Comparison of ENCODE assay signal across 30 mouse cellular contexts in the genomic region with DNA sequence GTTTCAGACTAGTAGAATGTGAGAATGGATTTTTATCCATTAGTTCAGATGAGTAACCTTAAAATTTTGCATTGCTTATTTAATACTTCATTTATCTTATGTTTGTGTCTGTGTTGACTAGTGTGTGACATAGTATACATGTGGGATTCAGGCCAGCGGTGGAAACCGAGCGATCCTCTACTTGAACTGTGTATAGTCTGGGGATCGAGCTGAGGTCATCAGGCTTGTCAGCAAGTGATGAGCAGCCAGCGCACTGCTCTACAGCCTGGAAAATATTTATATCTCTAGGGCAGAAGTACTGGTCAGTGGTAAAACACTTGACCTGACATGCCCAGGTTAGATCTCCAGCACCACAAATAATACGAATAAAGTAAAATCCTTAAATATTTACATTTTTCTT. TPM values are rescaled to one million over a fixed set of nuclear protein-coding genes. Genes with fewer than 3 reads are reported as not detected.
DNase-seq lines count a peak whose midpoint lies in the region; ATAC-seq and TF ChIP-seq lines count a peak whose summit lies in the region.
"Had no signal": no experiment of that assay in that cellular context is flagged by ENCODE, and none has a peak within 500 bp of the region (broad histone marks: within the 10 kb centered on the region; RNA-seq: fewer than 3 reads in every experiment).

No protein-coding gene starts in this region.

- no peak overlapping the region for H3K9ac ChIP-seq in heart, embryonic 15.5 days
- no peak overlapping the region for H3K9ac ChIP-seq in liver, postnatal 0 days (replicated peaks)
- no peak overlapping the region for H3K9ac ChIP-seq in liver, embryonic 11.5 days (ENCODE audit: low read depth, low read length)
- no peak overlapping the region for H3K9ac ChIP-seq in stomach, embryonic 16.5 days (ENCODE audit: low read length)
- H3K9ac ChIP-seq in stomach, postnatal 0 days (ENCODE audit: low read length) = no peak overlapping the region
- H3K9ac ChIP-seq: embryonic facial prominence, embryonic 15.5 days; forebrain, embryonic 13.5 days; heart, embryonic 13.5 days; liver, embryonic 15.5 days had no signal

- H3K9me3 ChIP-seq in heart, embryonic 15.5 days (replicated peaks) = no peaks in the 10 kb centered on the region
- H3K9me3 ChIP-seq in liver, postnatal 0 days (ENCODE audit: low read length) = no peaks in the 10 kb centered on the region
- H3K9me3 ChIP-seq in liver, embryonic 11.5 days (ENCODE audit: control insufficient read depth, low read length) = no peaks in the 10 kb centered on the region
- no peaks in the 10 kb centered on the region for H3K9me3 ChIP-seq in stomach, embryonic 16.5 days (replicated peaks; ENCODE audit: control insufficient read depth, low read length)
- no peaks in the 10 kb centered on the region for H3K9me3 ChIP-seq in stomach, postnatal 0 days (ENCODE audit: control insufficient read depth, low read length)
- H3K9me3 ChIP-seq: embryonic facial prominence, embryonic 10.5 days; embryonic facial prominence, embryonic 15.5 days; forebrain, embryonic 13.5 days; heart, embryonic 13.5 days; liver, embryonic 15.5 days had no signal

- 0 out of 2 replicates have a peak, but pooled peaks have one; percentile 39 for ATAC-seq in heart, embryonic 15.5 days (replicated peaks; ENCODE audit: insufficient number of reproducible peaks, insufficient read depth, low FRiP score, low read depth)
- no peak for ATAC-seq in liver, postnatal 0 days
- ATAC-seq in liver, embryonic 11.5 days (replicated peaks; ENCODE audit: low FRiP score) = no peak
- peak; percentile 33; the same call in 1 of the 2 replicates for ATAC-seq in stomach, embryonic 16.5 days (ENCODE audit: insufficient read depth, low FRiP score)
- ATAC-seq in stomach, postnatal 0 days (ENCODE audit: low FRiP score, low TSS enrichment) = no peak
- ATAC-seq: forebrain, embryonic 13.5 days; hindbrain, embryonic 16.5 days; Patski had no signal

- DNase-seq in embryo, embryonic 10 days (ENCODE audit: low spot score) = peak; percentile 18
- no peak for DNase-seq in embryo, embryonic 11 days
- no peak for DNase-seq in heart, adult 8-10 months (ENCODE audit: low spot score)
- no peak for DNase-seq in liver, postnatal 0 days
- DNase-seq in liver, embryonic 11.5 days (ENCODE audit: low spot score) = no peak
- no peak for DNase-seq in stomach, postnatal 0 days (ENCODE audit: low spot score)
- DNase-seq: adrenal gland, postnatal 14 days; cerebellum, adult 11 months; cerebellum, adult 9-10 months; cerebellum, postnatal 36 days; gastrocnemius, postnatal 14 days; heart, adult 11 months; kidney, adult 18-20 months; kidney, postnatal 4 days; layer of hippocampus, postnatal 36 days; left cerebral cortex, postnatal 4 days; liver; midbrain, embryonic 14.5 days had no signal

- WGBS in heart, embryonic 15.5 days = 27% methylated on average over 6 of the region's 6 CpGs
- 71% methylated on average over 6 of the region's 6 CpGs for WGBS in liver, postnatal 0 days (ENCODE audit: insufficient replicate concordance)
- WGBS in liver, embryonic 11.5 days = 67% methylated on average over 6 of the region's 6 CpGs
- WGBS in stomach, embryonic 16.5 days = 38% methylated on average over 6 of the region's 6 CpGs
- 43% methylated on average over 6 of the region's 6 CpGs for WGBS in stomach, postnatal 0 days

- TF ChIP-seq EP300 in liver, postnatal 0 days (IDR thresholded peaks at IDR 0.05; ENCODE audit: low read depth) = no peak
- TF ChIP-seq EP300 in stomach, postnatal 0 days (optimal IDR thresholded peaks at IDR 0.05) = no peak

- H3K27me3 ChIP-seq in heart, embryonic 15.5 days = no peaks in the 10 kb centered on the region
- H3K27me3 ChIP-seq in liver, postnatal 0 days (ENCODE audit: insufficient read depth, low read length) = no peaks in the 10 kb centered on the region
- no peaks in the 10 kb centered on the region for H3K27me3 ChIP-seq in liver, embryonic 11.5 days (replicated peaks; ENCODE audit: control insufficient read depth, insufficient read depth, low read length)
- H3K27me3 ChIP-seq in stomach, embryonic 16.5 days (ENCODE audit: control insufficient read depth, insufficient read depth, low read length) = no peaks in the 10 kb centered on the region
- no peaks in the 10 kb centered on the region for H3K27me3 ChIP-seq in stomach, postnatal 0 days (ENCODE audit: control insufficient read depth, insufficient read depth, low read length)
- H3K27me3 ChIP-seq: CH12.LX; embryonic facial prominence, embryonic 15.5 days; forebrain, embryonic 13.5 days; heart, embryonic 13.5 days; liver, embryonic 15.5 days; Patski had no signal

- no peak overlapping the region for H3K27ac ChIP-seq in heart, embryonic 15.5 days
- H3K27ac ChIP-seq in liver, postnatal 0 days (ENCODE audit: low read depth) = 0 out of 2 replicates have a peak overlapping the region, but pooled peaks have one; percentile 12
- H3K27ac ChIP-seq in liver, embryonic 11.5 days (ENCODE audit: low read depth, low read length) = no peak overlapping the region
- no peak overlapping the region for H3K27ac ChIP-seq in stomach, embryonic 16.5 days (ENCODE audit: low read length)
- H3K27ac ChIP-seq in stomach, postnatal 0 days (replicated peaks) = no peak overlapping the region
- H3K27ac ChIP-seq: embryonic facial prominence, embryonic 10.5 days; embryonic facial prominence, embryonic 15.5 days; forebrain, embryonic 13.5 days; kidney, postnatal 0 days; liver, embryonic 15.5 days had no signal

- no peak for TF ChIP-seq CTCF in liver, postnatal 0 days (IDR thresholded peaks at IDR 0.05; ENCODE audit: low read depth)
- TF ChIP-seq CTCF in stomach, postnatal 0 days (IDR thresholded peaks at IDR 0.05; ENCODE audit: low read depth) = no peak

- peaks cover 13% of the 10 kb centered on the region for H3K4me1 ChIP-seq in heart, embryonic 15.5 days (replicated peaks)
- peaks cover 12% of the 10 kb centered on the region for H3K4me1 ChIP-seq in liver, postnatal 0 days (ENCODE audit: insufficient read depth)
- H3K4me1 ChIP-seq in liver, embryonic 11.5 days (replicated peaks; ENCODE audit: control insufficient read depth, insufficient read depth, low read length) = peaks cover 25% of the 10 kb centered on the region
- peaks cover 5% of the 10 kb centered on the region for H3K4me1 ChIP-seq in stomach, embryonic 16.5 days (ENCODE audit: control insufficient read depth, insufficient read depth, low read length)
- no peaks in the 10 kb centered on the region for H3K4me1 ChIP-seq in stomach, postnatal 0 days (replicated peaks; ENCODE audit: control insufficient read depth, insufficient read depth)
- H3K4me1 ChIP-seq: embryonic facial prominence, embryonic 10.5 days had no signal

- H3K4me2 ChIP-seq in heart, embryonic 15.5 days = no peak overlapping the region
- H3K4me2 ChIP-seq in liver, postnatal 0 days (ENCODE audit: low read depth, low read length) = no peak overlapping the region
- H3K4me2 ChIP-seq in liver, embryonic 11.5 days = no peak overlapping the region
- H3K4me2 ChIP-seq in stomach, embryonic 16.5 days (ENCODE audit: low read depth, low read length) = no peak overlapping the region
- no peak overlapping the region for H3K4me2 ChIP-seq in stomach, postnatal 0 days (replicated peaks; ENCODE audit: low read depth)
- H3K4me2 ChIP-seq: embryonic facial prominence, embryonic 15.5 days; forebrain, embryonic 13.5 days; heart, embryonic 13.5 days; liver, embryonic 15.5 days had no signal

- no peaks in the 10 kb centered on the region for H3K36me3 ChIP-seq in heart, embryonic 15.5 days
- H3K36me3 ChIP-seq in liver, postnatal 0 days (replicated peaks; ENCODE audit: insufficient read depth, low read length) = no peaks in the 10 kb centered on the region; the same call in 1 of the 2 replicates
- no peaks in the 10 kb centered on the region for H3K36me3 ChIP-seq in liver, embryonic 11.5 days (ENCODE audit: control insufficient read depth, insufficient read depth, low read length)
- H3K36me3 ChIP-seq in stomach, embryonic 16.5 days (ENCODE audit: control insufficient read depth, insufficient read depth, low read length) = no peaks in the 10 kb centered on the region
- H3K36me3 ChIP-seq in stomach, postnatal 0 days (ENCODE audit: control insufficient read depth, insufficient read depth, low read length) = no peaks in the 10 kb centered on the region
- H3K36me3 ChIP-seq: embryonic facial prominence, embryonic 15.5 days; liver, embryonic 15.5 days had no signal

- no peak overlapping the region for H3K4me3 ChIP-seq in heart, embryonic 15.5 days
- no peak overlapping the region for H3K4me3 ChIP-seq in liver, postnatal 0 days (ENCODE audit: low read depth, low read length)
- no peak overlapping the region for H3K4me3 ChIP-seq in liver, embryonic 11.5 days (ENCODE audit: low read depth, low read length)
- no peak overlapping the region for H3K4me3 ChIP-seq in stomach, embryonic 16.5 days (replicated peaks; ENCODE audit: low read length)
- H3K4me3 ChIP-seq in stomach, postnatal 0 days (ENCODE audit: low read depth, low read length) = no peak overlapping the region
- H3K4me3 ChIP-seq: embryonic facial prominence, embryonic 10.5 days; embryonic facial prominence, embryonic 15.5 days; forebrain, embryonic 13.5 days; heart, embryonic 13.5 days; liver, embryonic 15.5 days had no signal

RNA-seq across cellular contexts. Expression of a gene that starts 23.0 kb away (rescaled TPM):
- polyA plus RNA-seq in heart, embryonic 15.5 days (2015; fragmentation: Nextera tagmentation; extraction: Ambion mirVana) = 39.6 and 42.8 TPM in 2 replicates
- total RNA-seq in heart, adult 8-10 months (2022) = 10 to 100 TPM; 44.8 to 56.7 (median 53.0) TPM
- polyA plus RNA-seq in liver, postnatal 0 days (2015; fragmentation: Nextera tagmentation; extraction: Ambion mirVana) = 75.0 and 82.0 TPM in 2 replicates
- polyA plus RNA-seq in liver, embryonic 11.5 days (2014; fragmentation: Nextera tagmentation; extraction: Ambion mirVana) = 47.8 and 48.0 TPM in 2 replicates
- 18.9 and 21.3 TPM in 2 replicates for polyA plus RNA-seq in stomach, embryonic 16.5 days (2015; fragmentation: Nextera tagmentation; extraction: Ambion mirVana)
- polyA plus RNA-seq in stomach, postnatal 0 days (2015; fragmentation: Nextera tagmentation; extraction: Ambion mirVana) = 52.6 and 54.2 TPM in 2 replicates
- total RNA-seq: CH12.LX had no signal
- polyA plus RNA-seq: C2C12 had no signal

Comparison
In these comparisons a context has a peak if more than half of its experiments do, and no peak if none do; other contexts are left out.
1. ATAC-seq: peak in heart, embryonic 15.5 days (single experiment) and stomach, embryonic 16.5 days (single experiment); none in liver, postnatal 0 days (single experiment), liver, embryonic 11.5 days (single experiment) and stomach, postnatal 0 days (single experiment).